Mouse (Mus musculus) thymus, adult 2 months (tissue): ENCODE data around the gene Cfap100.

Source experiments
- CTCF ChIP-seq: fragments of 200-500 bp; IDR thresholded peaks from 2 replicates; pipeline ENCODE4 v1.5.1; 2012; ENCODE audit warnings: mild to moderate bottlenecking, control low read depth, low read length, moderate library complexity, borderline replicate concordance; ENCODE audit not compliant: control insufficient read depth, poor library complexity, insufficient read depth; ENCODE audit errors: extremely low read depth
- POLR2A ChIP-seq: fragments of 200-500 bp; IDR thresholded peaks from 2 replicates; pipeline ENCODE4 v1.6.1; 2012; ENCODE audit warnings: mild to moderate bottlenecking, low read length, control low read depth, moderate library complexity; ENCODE audit not compliant: control insufficient read depth, poor library complexity, insufficient read depth; ENCODE audit errors: extremely low read depth

DNA sequence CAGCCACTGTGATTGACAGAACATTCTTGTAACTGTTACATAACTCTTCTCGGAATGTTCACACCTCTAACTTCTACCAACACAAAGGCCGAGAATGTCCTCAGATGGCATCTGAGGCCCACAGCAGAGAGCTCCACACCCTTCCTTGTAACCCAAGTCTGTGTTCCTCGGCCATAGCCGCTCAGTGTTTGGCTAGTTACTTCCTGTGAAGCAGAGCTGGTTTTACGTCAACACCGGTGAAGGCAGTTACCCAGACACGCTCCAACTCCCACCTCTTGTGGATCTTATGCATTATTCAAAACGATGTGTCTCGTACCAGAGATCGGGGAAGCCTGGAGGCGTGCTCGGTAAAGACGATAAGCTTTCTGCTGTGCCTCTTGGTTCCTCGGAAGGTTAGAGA, 1.3 kb upstream of the Cfap100 start:
- no peak for TF ChIP-seq CTCF
- TF ChIP-seq POLR2A: no peak
